Mouse (Mus musculus): Measurements from ENCODE around the gene Zfp965. TPM values are rescaled to one million over a fixed set of nuclear protein-coding genes. Genes with fewer than 3 reads are reported as not detected.

Gene Zfp965
- 5.3 TPM for total RNA-seq (2023)

DNA sequence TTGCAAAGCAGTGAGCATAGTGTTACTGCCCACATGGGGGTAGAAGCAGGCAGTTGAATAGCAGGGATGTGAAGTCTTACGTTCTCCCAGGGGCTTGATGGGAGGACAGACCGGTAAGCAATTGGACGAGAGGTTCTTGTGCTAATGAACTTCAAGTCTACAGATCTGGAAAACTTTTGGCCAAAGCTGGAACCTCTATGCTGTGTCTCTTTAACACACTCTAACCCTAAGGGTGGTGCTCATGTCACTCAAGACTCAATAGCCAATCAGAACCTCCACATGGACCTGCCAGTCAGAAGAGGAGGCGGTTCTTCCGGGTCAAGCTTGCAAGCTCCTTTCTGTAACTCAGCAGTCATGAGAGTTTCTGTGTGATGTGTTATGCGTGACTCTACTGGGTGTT, at the start of gene Zfp965:
Gene Zfp965, plus strand, starts transcription at position 301 of the 400 bp plus-strand sequence.

DNA sequence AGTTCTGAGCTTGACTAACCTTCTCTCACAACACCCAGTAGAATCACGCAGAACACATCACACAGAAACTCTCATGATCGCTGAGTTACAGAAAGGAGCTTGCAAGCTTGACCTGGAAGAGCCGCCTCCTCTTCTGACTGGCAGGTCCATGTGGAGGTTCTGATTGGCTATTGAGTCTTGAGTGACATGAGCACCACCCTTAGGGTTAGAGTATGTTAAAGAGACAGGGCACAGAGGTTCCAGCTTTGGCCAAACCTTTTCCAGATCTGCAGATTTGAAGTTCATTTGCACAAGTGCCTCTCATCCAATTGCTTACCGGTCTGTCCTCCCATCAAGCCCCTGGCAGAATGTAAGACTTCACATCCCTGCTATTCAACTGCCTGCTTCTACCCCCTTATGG, 34.1 kb upstream of the Zfp965 start, which contains the start of gene Gm4724:
Gene Gm4724, minus strand, starts transcription at position 101 of the 400 bp plus-strand sequence.

Other genes starting within 250 kb of the Zfp965 start
- 2.8 TPM for gene Gm14440, start 194.9 kb upstream of the Zfp965 start, total RNA-seq (2023)
- gene Gm4631, start 131.8 kb upstream of the Zfp965 start, total RNA-seq (2023): 7.8 TPM
- 1.0 TPM for gene Zfp968, start 97.5 kb upstream of the Zfp965 start, total RNA-seq (2023)
- gene Gm4724, start 34.2 kb upstream of the Zfp965 start, total RNA-seq (2023): 2.7 TPM
- gene Gm11007, start 174.0 kb downstream of the Zfp965 start, total RNA-seq (2023): 7.7 TPM
- gene Zfp969, start 233.7 kb downstream of the Zfp965 start, total RNA-seq (2023): not detected